15 mouse cellular contexts compared by ENCODE assay signal in genomic region chr1:190124961-190125739, GRCm38 (mm10). TPM values are rescaled to one million over a fixed set of nuclear protein-coding genes. Genes with fewer than 3 reads are reported as not detected.
DNase-seq lines count a peak whose midpoint lies in the region; ATAC-seq lines count a peak whose summit lies in the region.
"Had no signal": no experiment of that assay in that cellular context is flagged by ENCODE, and none has a peak within 500 bp of the region (broad histone marks: within the 10 kb centered on the region; RNA-seq: fewer than 3 reads in every experiment).

No protein-coding gene starts in this region.

- DNase-seq in embryonic facial prominence, embryonic 11.5 days (ENCODE audit: low spot score): no peak
- no peak for DNase-seq in embryonic facial prominence, embryonic 10.5 days (ENCODE audit: low spot score)
- DNase-seq in kidney, postnatal 14 days: peak; percentile 27
- DNase-seq in kidney, adult 11 months: no peak
- no peak for DNase-seq in natural killer cell, adult 2 months (ENCODE audit: low spot score in 2 of 2)
- DNase-seq: adrenal gland, adult 8-10 months; cerebellum, adult 11 months; forebrain, postnatal 0 days; gastrocnemius, postnatal 36 days; lung, postnatal 14 days; spleen, adult 18-20 months had no signal

- H3K4me3 ChIP-seq in embryonic facial prominence, embryonic 11.5 days (ENCODE audit: low read depth, low read length): no peak overlapping the region
- no peak overlapping the region for H3K4me3 ChIP-seq in embryonic facial prominence, embryonic 10.5 days
- H3K4me3 ChIP-seq in liver, embryonic 16.5 days (ENCODE audit: low read depth, low read length): no peak overlapping the region
- no peak overlapping the region for H3K4me3 ChIP-seq in midbrain, embryonic 15.5 days
- H3K4me3 ChIP-seq: embryonic facial prominence, embryonic 15.5 days had no signal

- H3K27ac ChIP-seq in embryonic facial prominence, embryonic 11.5 days (replicated peaks; ENCODE audit: low read depth, low read length): no peak overlapping the region
- H3K27ac ChIP-seq in embryonic facial prominence, embryonic 10.5 days (replicated peaks): no peak overlapping the region
- 0 out of 2 replicates have a peak overlapping the region, but pooled peaks have one; percentile 14 for H3K27ac ChIP-seq in liver, embryonic 16.5 days (ENCODE audit: low read length)
- no peak overlapping the region for H3K27ac ChIP-seq in midbrain, embryonic 15.5 days
- H3K27ac ChIP-seq: embryonic facial prominence, embryonic 15.5 days had no signal

- no peak overlapping the region for H3K9ac ChIP-seq in embryonic facial prominence, embryonic 11.5 days (replicated peaks; ENCODE audit: low read length)
- H3K9ac ChIP-seq in liver, embryonic 16.5 days (ENCODE audit: low read depth, low read length): no peak overlapping the region
- no peak overlapping the region for H3K9ac ChIP-seq in midbrain, embryonic 15.5 days
- H3K9ac ChIP-seq: embryonic facial prominence, embryonic 15.5 days; forebrain, postnatal 0 days had no signal

- H3K4me1 ChIP-seq in embryonic facial prominence, embryonic 11.5 days (ENCODE audit: control insufficient read depth, insufficient read depth, low read length): no peaks in the 10 kb centered on the region
- H3K4me1 ChIP-seq in embryonic facial prominence, embryonic 10.5 days: peaks cover 30% of the 10 kb centered on the region
- H3K4me1 ChIP-seq in liver, embryonic 16.5 days (ENCODE audit: control insufficient read depth, low read depth, low read length): no peaks in the 10 kb centered on the region; the same call in none of the 2 replicates
- peaks cover 27% of the 10 kb centered on the region for H3K4me1 ChIP-seq in midbrain, embryonic 15.5 days

- H3K36me3 ChIP-seq in embryonic facial prominence, embryonic 11.5 days (replicated peaks; ENCODE audit: control insufficient read depth, insufficient read depth, low read depth, low read length): no peaks in the 10 kb centered on the region
- no peaks in the 10 kb centered on the region for H3K36me3 ChIP-seq in embryonic facial prominence, embryonic 10.5 days (replicated peaks)
- H3K36me3 ChIP-seq in liver, embryonic 16.5 days (ENCODE audit: control insufficient read depth, insufficient read depth): no peaks in the 10 kb centered on the region
- no peaks in the 10 kb centered on the region for H3K36me3 ChIP-seq in midbrain, embryonic 15.5 days (replicated peaks)
- H3K36me3 ChIP-seq: embryonic facial prominence, embryonic 15.5 days had no signal

- 84% methylated on average over 14 of the region's 14 CpGs for WGBS in embryonic facial prominence, embryonic 11.5 days
- WGBS in embryonic facial prominence, embryonic 10.5 days: 84% methylated on average over 14 of the region's 14 CpGs
- WGBS in liver, embryonic 16.5 days (ENCODE audit: insufficient replicate concordance): 47% methylated on average over 14 of the region's 14 CpGs
- WGBS in midbrain, embryonic 15.5 days: 90% methylated on average over 14 of the region's 14 CpGs

- no peaks in the 10 kb centered on the region for H3K27me3 ChIP-seq in embryonic facial prominence, embryonic 11.5 days (ENCODE audit: control insufficient read depth, insufficient read depth, low read length)
- peaks cover 19% of the 10 kb centered on the region; the same call in 1 of the 2 replicates for H3K27me3 ChIP-seq in embryonic facial prominence, embryonic 10.5 days (replicated peaks; ENCODE audit: low read depth, poor library complexity, severe bottlenecking)
- H3K27me3 ChIP-seq in liver, embryonic 16.5 days (ENCODE audit: control insufficient read depth, insufficient read depth, low read depth, low read length): no peaks in the 10 kb centered on the region
- H3K27me3 ChIP-seq in midbrain, embryonic 15.5 days (replicated peaks): no peaks in the 10 kb centered on the region
- H3K27me3 ChIP-seq: embryonic facial prominence, embryonic 15.5 days had no signal

- H3K4me2 ChIP-seq in embryonic facial prominence, embryonic 11.5 days (ENCODE audit: low read depth, low read length): no peak overlapping the region
- H3K4me2 ChIP-seq in liver, embryonic 16.5 days (ENCODE audit: low read depth, low read length): no peak overlapping the region
- H3K4me2 ChIP-seq in midbrain, embryonic 15.5 days: no peak overlapping the region
- H3K4me2 ChIP-seq: embryonic facial prominence, embryonic 15.5 days had no signal

- ATAC-seq in embryonic facial prominence, embryonic 11.5 days (replicated peaks; ENCODE audit: insufficient number of reproducible peaks, low FRiP score, low TSS enrichment, low read depth): peak; percentile 34; the same call in 1 of the 2 replicates
- ATAC-seq in granulocyte monocyte progenitor cell, adult 5-6 weeks (replicated peaks; ENCODE audit: poor library complexity, severe bottlenecking): peak; percentile 62
- ATAC-seq in liver, embryonic 16.5 days (ENCODE audit: low read depth): peak; percentile 73
- no peak for ATAC-seq in midbrain, embryonic 15.5 days (replicated peaks)
- ATAC-seq: forebrain, postnatal 0 days had no signal

- no peaks in the 10 kb centered on the region for H3K9me3 ChIP-seq in embryonic facial prominence, embryonic 11.5 days (replicated peaks; ENCODE audit: control insufficient read depth, low read length)
- no peaks in the 10 kb centered on the region for H3K9me3 ChIP-seq in embryonic facial prominence, embryonic 10.5 days
- no peaks in the 10 kb centered on the region for H3K9me3 ChIP-seq in liver, embryonic 16.5 days (replicated peaks; ENCODE audit: control insufficient read depth, low read length)
- no peaks in the 10 kb centered on the region for H3K9me3 ChIP-seq in midbrain, embryonic 15.5 days
- H3K9me3 ChIP-seq: embryonic facial prominence, embryonic 15.5 days had no signal

RNA-seq across cellular contexts. Expression of gene Prox1, which starts 45.4 kb away (rescaled TPM):
- 1.9 and 3.2 TPM in 2 replicates for polyA plus RNA-seq in embryonic facial prominence, embryonic 11.5 days (2014; fragmentation: Nextera tagmentation; extraction: Ambion mirVana)
- 3.0 and 3.9 TPM in 2 replicates for polyA plus RNA-seq in embryonic facial prominence, embryonic 10.5 days (2016; fragmentation: Nextera tagmentation; extraction: Ambion mirVana)
- total RNA-seq in granulocyte monocyte progenitor cell, adult 5-6 weeks (2014; fragmentation: Nextera tagmentation): not detected in 2 replicates
- total RNA-seq in granulocyte monocyte progenitor cell, adult 5-6 weeks (2017): not detected in 2 replicates
- polyA plus RNA-seq in liver, embryonic 16.5 days (2015; fragmentation: Nextera tagmentation; extraction: Ambion mirVana): 6.8 and 7.6 TPM in 2 replicates
- polyA plus RNA-seq in midbrain, embryonic 15.5 days (2015; fragmentation: Nextera tagmentation; extraction: Ambion mirVana): 11.1 and 14.1 TPM in 2 replicates
